Mouse (Mus musculus) granulocyte monocyte progenitor cell, adult 5-6 weeks (primary cell): Measurements from ENCODE around the gene Gm13271. TPM values are rescaled to one million over a fixed set of nuclear protein-coding genes. Genes with fewer than 3 reads are reported as not detected.
"Not testable (repeated sequence)": the region's sequence is repeated elsewhere in the genome, so short reads cannot be mapped to it uniquely, and the experiment has no call there.

Experiments used
- ATAC-seq: replicated peaks from 2 replicates; pipeline ENCODE4 v1.8.0; 2016; ENCODE audit warnings: mild to moderate bottlenecking, moderate TSS enrichment, inconsistent platforms; ENCODE audit not compliant: poor library complexity, severe bottlenecking
- total RNA-seq, 2 experiments: library from RNA; stranded (forward) in 1 of 2; stranded (reverse) in 1 of 2; fragments of 200-712, 200-1000 nt in 1 of 2; fragments of >200 nt in 1 of 2; fragmentation: Nextera tagmentation in 1 of 2; gene quantifications; 2 replicates each; pipeline ENCODE4 v1.2.3; 2014 to 2017

Gene Gm13271
- total RNA-seq, 2 experiments from 2014 or later: not detected

DNA sequence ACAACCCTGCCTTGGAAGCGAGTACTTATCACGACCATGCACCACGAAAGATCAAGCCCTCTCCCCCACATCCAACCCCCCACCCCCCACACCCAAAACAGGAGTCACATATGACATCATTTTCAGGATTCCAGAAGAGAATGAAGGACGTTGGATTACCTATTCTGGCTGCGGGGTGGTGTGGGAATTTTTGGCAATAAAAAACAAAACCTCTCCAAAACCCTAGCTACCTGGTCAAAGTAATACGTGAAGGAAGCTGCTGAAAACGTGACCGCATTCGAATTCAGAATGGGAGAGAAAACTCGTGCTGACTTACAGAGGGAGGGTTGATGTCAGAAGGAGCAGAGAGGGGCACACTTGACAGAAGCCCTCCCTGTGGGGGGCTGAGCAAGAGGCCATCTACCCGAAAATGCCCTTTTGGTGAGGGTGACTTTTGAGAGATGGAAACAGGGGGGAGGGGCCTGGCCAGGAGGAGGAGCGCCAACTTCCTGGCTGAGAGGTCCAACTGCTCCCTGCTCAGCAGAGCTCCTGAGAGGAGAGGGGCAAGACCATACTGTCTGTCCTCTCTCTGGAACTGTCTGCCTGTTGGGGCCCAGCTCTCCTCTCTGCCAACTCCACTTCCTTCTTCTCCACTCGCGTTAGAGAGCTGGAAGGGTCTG is 5.1 kb downstream of the Gm13271 start, which contains the start of gene Gm13283:
Gene Gm13283 (plus strand): TSS at position 510 of the 659 bp plus-strand sequence.
- ATAC-seq: not testable (repeated sequence)

DNA sequence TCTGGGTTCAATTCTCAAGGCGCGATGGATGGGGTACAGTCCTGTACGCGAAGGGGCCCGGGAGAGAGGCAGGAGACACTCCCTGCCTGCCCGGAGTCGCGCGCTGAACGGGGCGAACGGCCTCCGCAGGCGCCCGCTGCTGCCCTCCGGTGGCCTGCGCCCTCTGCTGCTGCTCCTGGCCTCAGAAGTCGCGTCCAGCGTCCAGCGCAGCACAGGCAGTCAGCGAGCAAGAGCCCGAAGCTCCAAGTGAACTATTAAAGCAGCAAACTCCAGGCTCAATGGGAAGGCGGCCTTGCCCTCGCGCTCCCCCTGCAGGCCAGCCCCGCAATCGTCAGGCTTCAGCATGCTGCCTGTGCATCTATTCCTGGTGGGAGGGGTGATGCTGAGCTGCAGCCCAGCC is 5.8 kb downstream of the Gm13271 start:
- not testable (repeated sequence) for ATAC-seq

DNA sequence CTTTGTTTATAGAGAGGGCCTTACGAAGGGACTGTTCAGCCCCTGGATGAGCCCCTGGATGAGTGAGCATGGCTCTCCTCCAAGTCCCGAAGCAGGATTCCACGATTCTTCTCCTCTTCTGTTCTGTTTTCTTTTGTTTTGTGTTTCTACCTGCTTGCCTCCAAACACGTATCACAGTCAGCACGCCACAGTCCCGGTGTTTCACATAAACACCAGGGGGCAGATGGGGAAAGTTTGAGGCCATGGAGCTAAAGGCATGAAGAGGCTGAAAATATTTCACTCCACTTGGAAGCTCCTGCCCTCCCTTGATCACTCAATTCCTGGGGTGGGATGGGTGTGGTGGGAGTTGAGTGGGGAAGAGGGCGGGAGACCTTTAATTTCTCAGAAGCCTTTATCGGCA is 7.1 kb downstream of the Gm13271 start:
- ATAC-seq: not testable (repeated sequence)

DNA sequence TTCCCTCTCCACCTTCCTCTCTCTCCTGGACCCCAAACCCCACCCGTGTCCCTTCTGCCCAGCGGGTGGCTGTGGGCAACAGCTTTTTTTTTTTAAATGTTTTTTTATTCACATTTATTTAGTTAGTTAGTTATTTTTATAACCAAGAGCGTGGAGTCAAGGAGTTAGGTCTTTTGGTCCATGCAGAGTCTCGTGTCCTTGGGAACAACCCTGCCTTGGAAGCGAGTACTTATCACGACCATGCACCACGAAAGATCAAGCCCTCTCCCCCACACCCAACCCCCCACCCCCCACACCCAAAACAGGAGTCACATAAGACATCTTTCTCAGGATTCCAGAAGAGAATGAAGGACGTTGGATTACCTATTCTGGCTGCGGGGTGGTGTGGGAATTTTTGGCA is 7.7 kb downstream of the Gm13271 start:
- not testable (repeated sequence) for ATAC-seq

DNA sequence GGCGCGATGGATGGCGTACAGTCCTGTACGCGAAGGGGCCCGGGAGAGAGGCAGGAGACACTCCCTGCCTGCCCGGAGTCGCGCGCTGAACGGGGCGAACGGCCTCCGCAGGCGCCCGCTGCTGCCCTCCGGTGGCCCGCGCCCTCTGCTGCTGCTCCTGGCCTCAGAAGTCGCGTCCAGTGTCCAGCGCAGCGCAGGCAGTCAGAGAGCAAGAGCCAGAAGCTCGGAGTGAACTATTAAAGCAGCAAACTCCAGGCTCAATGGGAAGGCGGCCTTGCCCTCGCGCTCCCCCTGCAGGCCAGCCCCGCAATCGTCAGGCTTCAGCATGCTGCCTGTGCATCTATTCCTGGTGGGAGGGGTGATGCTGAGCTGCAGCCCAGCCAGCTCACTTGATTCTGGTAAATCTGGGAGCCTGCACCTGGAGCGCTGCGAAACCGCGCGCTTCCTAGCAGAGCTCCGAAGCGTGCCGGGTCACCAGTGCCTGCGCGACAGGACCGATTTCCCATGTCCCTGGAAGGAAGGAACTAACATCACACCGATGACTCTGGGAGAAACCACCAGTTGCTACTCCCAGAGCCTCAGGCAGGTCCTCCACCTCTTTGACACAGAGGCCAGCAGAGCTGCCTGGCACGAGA is 8.8 kb downstream of the Gm13271 start:
- peak; percentile 82 for ATAC-seq

DNA sequence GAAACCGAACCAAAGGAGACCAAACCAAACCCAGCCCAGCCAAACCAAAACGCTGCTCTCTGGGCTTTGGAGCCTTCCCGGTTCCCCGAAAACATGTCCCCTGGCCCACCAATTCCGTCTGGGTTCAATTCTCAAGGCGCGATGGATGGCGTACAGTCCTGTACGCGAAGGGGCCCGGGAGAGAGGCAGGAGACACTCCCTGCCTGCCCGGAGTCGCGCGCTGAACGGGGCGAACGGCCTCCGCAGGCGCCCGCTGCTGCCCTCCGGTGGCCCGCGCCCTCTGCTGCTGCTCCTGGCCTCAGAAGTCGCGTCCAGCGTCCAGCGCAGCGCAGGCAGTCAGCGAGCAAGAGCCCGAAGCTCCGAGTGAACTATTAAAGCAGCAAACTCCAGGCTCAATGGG is 18.9 kb downstream of the Gm13271 start, which contains the start of gene Gm13290:
Gene Gm13290 (plus strand): TSS at position 301 of the 400 bp plus-strand sequence.
- ATAC-seq: not testable (repeated sequence)

DNA sequence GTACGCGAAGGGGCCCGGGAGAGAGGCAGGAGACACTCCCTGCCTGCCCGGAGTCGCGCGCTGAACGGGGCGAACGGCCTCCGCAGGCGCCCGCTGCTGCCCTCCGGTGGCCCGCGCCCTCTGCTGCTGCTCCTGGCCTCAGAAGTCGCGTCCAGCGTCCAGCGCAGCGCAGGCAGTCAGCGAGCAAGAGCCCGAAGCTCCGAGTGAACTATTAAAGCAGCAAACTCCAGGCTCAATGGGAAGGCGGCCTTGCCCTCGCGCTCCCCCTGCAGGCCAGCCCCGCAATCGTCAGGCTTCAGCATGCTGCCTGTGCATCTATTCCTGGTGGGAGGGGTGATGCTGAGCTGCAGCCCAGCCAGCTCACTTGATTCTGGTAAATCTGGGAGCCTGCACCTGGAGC is 22.0 kb downstream of the Gm13271 start, which contains the start of gene Gm13289:
Gene Gm13289 (plus strand): TSS at position 301 of the 400 bp plus-strand sequence.
- ATAC-seq: not testable (repeated sequence)

DNA sequence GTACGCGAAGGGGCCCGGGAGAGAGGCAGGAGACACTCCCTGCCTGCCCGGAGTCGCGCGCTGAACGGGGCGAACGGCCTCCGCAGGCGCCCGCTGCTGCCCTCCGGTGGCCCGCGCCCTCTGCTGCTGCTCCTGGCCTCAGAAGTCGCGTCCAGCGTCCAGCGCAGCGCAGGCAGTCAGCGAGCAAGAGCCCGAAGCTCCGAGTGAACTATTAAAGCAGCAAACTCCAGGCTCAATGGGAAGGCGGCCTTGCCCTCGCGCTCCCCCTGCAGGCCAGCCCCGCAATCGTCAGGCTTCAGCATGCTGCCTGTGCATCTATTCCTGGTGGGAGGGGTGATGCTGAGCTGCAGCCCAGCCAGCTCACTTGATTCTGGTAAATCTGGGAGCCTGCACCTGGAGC is 24.9 kb downstream of the Gm13271 start, which contains the start of gene Gm13272:
Gene Gm13272 (plus strand): TSS at position 301 of the 400 bp plus-strand sequence.
- ATAC-seq: not testable (repeated sequence)

DNA sequence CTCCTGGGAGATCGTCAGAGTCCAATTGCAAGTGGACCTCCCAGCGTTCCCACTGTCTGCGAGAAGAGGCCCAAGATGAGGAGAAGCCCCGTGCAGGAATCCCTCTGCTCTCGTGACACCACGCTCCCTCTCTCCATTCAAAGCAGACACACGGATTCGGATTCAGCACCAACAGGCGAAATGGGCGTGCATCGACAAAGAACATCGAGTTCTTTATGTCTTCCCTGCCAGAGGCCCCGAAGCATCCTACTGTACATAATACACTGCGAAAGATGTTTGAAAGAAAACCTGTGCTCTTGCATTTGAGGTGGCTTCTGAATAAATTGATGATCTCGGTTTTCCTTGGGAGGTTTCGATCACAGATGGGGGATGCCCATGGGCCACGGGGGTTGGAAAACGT is 25.7 kb downstream of the Gm13271 start:
- not testable (repeated sequence) for ATAC-seq

DNA sequence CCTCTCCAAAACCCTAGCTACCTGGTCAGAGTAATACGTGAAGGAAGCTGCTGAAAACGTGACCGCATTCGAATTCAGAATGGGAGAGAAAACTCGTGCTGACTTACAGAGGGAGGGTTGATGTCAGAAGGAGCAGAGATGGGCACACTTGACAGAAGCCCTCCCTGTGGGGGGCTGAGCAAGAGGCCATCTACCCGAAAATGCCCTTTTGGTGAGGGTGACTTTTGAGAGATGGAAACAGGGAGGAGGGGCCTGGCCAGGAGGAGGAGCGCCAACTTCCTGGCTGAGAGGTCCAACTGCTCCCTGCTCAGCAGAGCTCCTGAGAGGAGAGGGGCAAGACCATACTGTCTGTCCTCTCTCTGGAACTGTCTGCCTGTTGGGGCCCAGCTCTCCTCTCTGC is 27.2 kb downstream of the Gm13271 start, which contains the start of gene Ifnz:
Gene Ifnz (plus strand): TSS at position 301 of the 400 bp plus-strand sequence.
- ATAC-seq: not testable (repeated sequence)

DNA sequence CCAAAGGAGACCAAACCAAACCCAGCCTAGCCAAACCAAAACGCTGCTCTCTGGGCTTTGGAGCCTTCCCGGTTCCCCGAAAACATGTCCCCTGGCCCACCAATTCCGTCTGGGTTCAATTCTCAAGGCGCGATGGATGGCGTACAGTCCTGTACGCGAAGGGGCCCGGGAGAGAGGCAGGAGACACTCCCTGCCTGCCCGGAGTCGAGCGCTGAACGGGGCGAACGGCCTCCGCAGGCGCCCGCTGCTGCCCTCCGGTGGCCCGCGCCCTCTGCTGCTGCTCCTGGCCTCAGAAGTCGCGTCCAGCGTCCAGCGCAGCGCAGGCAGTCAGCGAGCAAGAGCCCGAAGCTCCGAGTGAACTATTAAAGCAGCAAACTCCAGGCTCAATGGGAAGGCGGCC is 27.7 kb downstream of the Gm13271 start:
- ATAC-seq: not testable (repeated sequence)

DNA sequence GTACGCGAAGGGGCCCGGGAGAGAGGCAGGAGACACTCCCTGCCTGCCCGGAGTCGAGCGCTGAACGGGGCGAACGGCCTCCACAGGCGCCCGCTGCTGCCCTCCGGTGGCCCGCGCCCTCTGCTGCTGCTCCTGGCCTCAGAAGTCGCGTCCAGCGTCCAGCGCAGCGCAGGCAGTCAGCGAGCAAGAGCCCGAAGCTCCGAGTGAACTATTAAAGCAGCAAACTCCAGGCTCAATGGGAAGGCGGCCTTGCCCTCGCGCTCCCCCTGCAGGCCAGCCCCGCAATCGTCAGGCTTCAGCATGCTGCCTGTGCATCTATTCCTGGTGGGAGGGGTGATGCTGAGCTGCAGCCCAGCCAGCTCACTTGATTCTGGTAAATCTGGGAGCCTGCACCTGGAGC is 30.7 kb downstream of the Gm13271 start, which contains the start of gene Gm13276:
Gene Gm13276 (plus strand): TSS at position 301 of the 400 bp plus-strand sequence.
- ATAC-seq: not testable (repeated sequence)

DNA sequence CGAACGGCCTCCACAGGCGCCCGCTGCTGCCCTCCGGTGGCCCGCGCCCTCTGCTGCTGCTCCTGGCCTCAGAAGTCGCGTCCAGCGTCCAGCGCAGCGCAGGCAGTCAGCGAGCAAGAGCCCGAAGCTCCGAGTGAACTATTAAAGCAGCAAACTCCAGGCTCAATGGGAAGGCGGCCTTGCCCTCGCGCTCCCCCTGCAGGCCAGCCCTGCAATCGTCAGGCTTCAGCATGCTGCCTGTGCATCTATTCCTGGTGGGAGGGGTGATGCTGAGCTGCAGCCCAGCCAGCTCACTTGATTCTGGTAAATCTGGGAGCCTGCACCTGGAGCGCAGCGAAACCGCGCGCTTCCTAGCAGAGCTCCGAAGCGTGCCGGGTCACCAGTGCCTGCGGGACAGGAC is 33.7 kb downstream of the Gm13271 start, which contains the start of gene Gm13277:
Gene Gm13277 (plus strand): TSS at position 231 of the 400 bp plus-strand sequence.
- not testable (repeated sequence) for ATAC-seq

DNA sequence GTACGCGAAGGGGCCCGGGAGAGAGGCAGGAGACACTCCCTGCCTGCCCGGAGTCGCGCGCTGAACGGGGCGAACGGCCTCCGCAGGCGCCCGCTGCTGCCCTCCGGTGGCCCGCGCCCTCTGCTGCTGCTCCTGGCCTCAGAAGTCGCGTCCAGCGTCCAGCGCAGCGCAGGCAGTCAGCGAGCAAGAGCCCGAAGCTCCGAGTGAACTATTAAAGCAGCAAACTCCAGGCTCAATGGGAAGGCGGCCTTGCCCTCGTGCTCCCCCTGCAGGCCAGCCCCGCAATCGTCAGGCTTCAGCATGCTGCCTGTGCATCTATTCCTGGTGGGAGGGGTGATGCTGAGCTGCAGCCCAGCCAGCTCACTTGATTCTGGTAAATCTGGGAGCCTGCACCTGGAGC is 36.6 kb downstream of the Gm13271 start, which contains the start of gene Gm13278:
Gene Gm13278 (plus strand): TSS at position 301 of the 400 bp plus-strand sequence.
- not testable (repeated sequence) for ATAC-seq

DNA sequence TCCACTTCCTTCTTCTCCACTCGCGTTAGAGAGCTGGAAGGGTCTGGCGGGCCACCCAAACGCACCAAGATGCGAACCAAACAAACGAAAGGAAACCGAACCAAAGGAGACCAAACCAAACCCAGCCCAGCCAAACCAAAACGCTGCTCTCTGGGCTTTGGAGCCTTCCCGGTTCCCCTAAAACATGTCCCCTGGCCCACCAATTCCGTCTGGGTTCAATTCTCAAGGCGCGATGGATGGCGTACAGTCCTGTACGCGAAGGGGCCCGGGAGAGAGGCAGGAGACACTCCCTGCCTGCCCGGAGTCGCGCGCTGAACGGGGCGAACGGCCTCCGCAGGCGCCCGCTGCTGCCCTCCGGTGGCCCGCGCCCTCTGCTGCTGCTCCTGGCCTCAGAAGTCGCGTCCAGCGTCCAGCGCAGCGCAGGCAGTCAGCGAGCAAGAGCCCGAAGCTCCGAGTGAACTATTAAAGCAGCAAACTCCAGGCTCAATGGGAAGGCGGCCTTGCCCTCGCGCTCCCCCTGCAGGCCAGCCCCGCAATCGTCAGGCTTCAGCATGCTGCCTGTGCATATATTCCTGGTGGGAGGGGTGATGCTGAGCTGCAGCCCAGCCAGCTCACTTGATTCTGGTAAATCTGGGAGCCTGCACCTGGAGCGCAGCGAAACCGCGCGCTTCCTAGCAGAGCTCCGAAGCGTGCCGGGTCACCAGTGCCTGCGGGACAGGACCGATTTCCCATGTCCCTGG is 39.4 kb downstream of the Gm13271 start, which contains the start of gene Gm13275:
Gene Gm13275 (plus strand): TSS at position 552 of the 740 bp plus-strand sequence.
- ATAC-seq: not testable (repeated sequence)

DNA sequence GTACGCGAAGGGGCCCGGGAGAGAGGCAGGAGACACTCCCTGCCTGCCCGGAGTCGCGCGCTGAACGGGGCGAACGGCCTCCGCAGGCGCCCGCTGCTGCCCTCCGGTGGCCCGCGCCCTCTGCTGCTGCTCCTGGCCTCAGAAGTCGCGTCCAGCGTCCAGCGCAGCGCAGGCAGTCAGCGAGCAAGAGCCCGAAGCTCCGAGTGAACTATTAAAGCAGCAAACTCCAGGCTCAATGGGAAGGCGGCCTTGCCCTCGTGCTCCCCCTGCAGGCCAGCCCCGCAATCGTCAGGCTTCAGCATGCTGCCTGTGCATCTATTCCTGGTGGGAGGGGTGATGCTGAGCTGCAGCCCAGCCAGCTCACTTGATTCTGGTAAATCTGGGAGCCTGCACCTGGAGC is 42.4 kb downstream of the Gm13271 start, which contains the start of gene Gm13279:
Gene Gm13279 (plus strand): TSS at position 301 of the 400 bp plus-strand sequence.
- not testable (repeated sequence) for ATAC-seq

DNA sequence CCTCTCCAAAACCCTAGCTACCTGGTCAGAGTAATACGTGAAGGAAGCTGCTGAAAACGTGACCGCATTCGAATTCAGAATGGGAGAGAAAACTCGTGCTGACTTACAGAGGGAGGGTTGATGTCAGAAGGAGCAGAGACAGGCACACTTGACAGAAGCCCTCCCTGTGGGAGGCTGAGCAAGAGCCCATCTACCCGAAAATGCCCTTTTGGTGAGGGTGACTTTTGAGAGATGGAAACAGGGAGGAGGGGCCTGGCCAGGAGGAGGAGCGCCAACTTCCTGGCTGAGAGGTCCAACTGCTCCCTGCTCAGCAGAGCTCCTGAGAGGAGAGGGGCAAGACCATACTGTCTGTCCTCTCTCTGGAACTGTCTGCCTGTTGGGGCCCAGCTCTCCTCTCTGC is 44.7 kb downstream of the Gm13271 start, which contains the start of gene Gm13285:
Gene Gm13285 (plus strand): TSS at position 301 of the 400 bp plus-strand sequence.
- not testable (repeated sequence) for ATAC-seq

DNA sequence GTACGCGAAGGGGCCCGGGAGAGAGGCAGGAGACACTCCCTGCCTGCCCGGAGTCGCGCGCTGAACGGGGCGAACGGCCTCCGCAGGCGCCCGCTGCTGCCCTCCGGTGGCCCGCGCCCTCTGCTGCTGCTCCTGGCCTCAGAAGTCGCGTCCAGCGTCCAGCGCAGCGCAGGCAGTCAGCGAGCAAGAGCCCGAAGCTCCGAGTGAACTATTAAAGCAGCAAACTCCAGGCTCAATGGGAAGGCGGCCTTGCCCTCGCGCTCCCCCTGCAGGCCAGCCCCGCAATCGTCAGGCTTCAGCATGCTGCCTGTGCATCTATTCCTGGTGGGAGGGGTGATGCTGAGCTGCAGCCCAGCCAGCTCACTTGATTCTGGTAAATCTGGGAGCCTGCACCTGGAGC is 48.3 kb downstream of the Gm13271 start, which contains the start of gene Gm13287:
Gene Gm13287 (plus strand): TSS at position 301 of the 400 bp plus-strand sequence.
- not testable (repeated sequence) for ATAC-seq
